Mouse (Mus musculus): ENCODE measurements around the gene Iqschfp.
"Not testable (repeated sequence)": the region's sequence is repeated elsewhere in the genome, so short reads cannot be mapped to it uniquely, and the experiment has no call there.

Iqschfp gene

GRCm38 (mm10) chr3:68071395-68072386, 179.7 kb downstream of the Iqschfp start:
- no peak for DNase-seq (ENCODE audit: low spot score in 2 of 2)

- DNase-seq (ENCODE audit: low spot score in 2 of 2), result no peak
Measured at GRCm38 (mm10) chr3:68077406-68077805, 185.4 kb downstream of the Iqschfp start.

GRCm38 (mm10) chr3:68085024-68085423, 193.0 kb downstream of the Iqschfp start:
- no peak for DNase-seq (ENCODE audit: low spot score in 2 of 2)

GRCm38 (mm10) chr3:68092108-68092507, 200.1 kb downstream of the Iqschfp start:
- no peak for DNase-seq (ENCODE audit: low spot score in 2 of 2)

- no peak for DNase-seq (ENCODE audit: low spot score in 2 of 2)
Measured at GRCm38 (mm10) chr3:68096724-68097431, 204.8 kb downstream of the Iqschfp start.

GRCm38 (mm10) chr3:68099561-68099960, 207.5 kb downstream of the Iqschfp start:
- not testable (repeated sequence) for DNase-seq (ENCODE audit: low spot score in 2 of 2)

GRCm38 (mm10) chr3:68101343-68101742, 209.3 kb downstream of the Iqschfp start:
- no peak for DNase-seq (ENCODE audit: low spot score in 2 of 2)

- no peak for DNase-seq (ENCODE audit: low spot score in 2 of 2)
Measured at GRCm38 (mm10) chr3:68105081-68105685, 213.2 kb downstream of the Iqschfp start.

GRCm38 (mm10) chr3:68121338-68121737, 229.3 kb downstream of the Iqschfp start:
- no peak for DNase-seq (ENCODE audit: low spot score in 2 of 2)

- no peak for DNase-seq (ENCODE audit: low spot score in 2 of 2)
Measured at GRCm38 (mm10) chr3:68126284-68126856, 234.3 kb downstream of the Iqschfp start.

- no peak for DNase-seq (ENCODE audit: low spot score in 2 of 2)
Measured at GRCm38 (mm10) chr3:68130386-68130785, 238.4 kb downstream of the Iqschfp start.

GRCm38 (mm10) chr3:68138833-68139627, 247.0 kb downstream of the Iqschfp start:
- DNase-seq (ENCODE audit: low spot score in 2 of 2), result no peak

GRCm38 (mm10) chr3:68150688-68151087, 258.7 kb downstream of the Iqschfp start:
- DNase-seq (ENCODE audit: low spot score in 2 of 2), result no peak

GRCm38 (mm10) chr3:68160175-68160574, 268.1 kb downstream of the Iqschfp start:
- DNase-seq (ENCODE audit: low spot score in 2 of 2), result no peak

GRCm38 (mm10) chr3:68160760-68161159, 268.7 kb downstream of the Iqschfp start:
- no peak for DNase-seq (ENCODE audit: low spot score in 2 of 2)

GRCm38 (mm10) chr3:68178248-68178647, 286.2 kb downstream of the Iqschfp start:
- no peak for DNase-seq (ENCODE audit: low spot score in 2 of 2)

- no peak for DNase-seq (ENCODE audit: low spot score in 2 of 2)
Measured at GRCm38 (mm10) chr3:68187471-68187870, 295.4 kb downstream of the Iqschfp start.

- DNase-seq (ENCODE audit: low spot score in 2 of 2), result no peak
Measured at GRCm38 (mm10) chr3:68189100-68189499, 297.1 kb downstream of the Iqschfp start.

GRCm38 (mm10) chr3:68196933-68197332, 304.9 kb downstream of the Iqschfp start:
- DNase-seq (ENCODE audit: low spot score in 2 of 2), result no peak

- DNase-seq (ENCODE audit: low spot score in 2 of 2), result no peak
Measured at GRCm38 (mm10) chr3:68201214-68201613, 309.2 kb downstream of the Iqschfp start.
